Mouse (Mus musculus) hindbrain, postnatal 0 days (tissue): ENCODE measurements around the gene Tecta. TPM values are rescaled to one million over a fixed set of nuclear protein-coding genes. Genes with fewer than 3 reads are reported as not detected.
A peak's percentile ranks its signal among the peaks of the same experiment; 100 is the strongest.

ENCODE experiments used
- ATAC-seq: fragments of 200-750 bp; cut with Nextera tagmentation; 2 replicates; pipeline ENCODE4 v1.8.0; 2017; ENCODE audit warnings: mild to moderate bottlenecking, moderate TSS enrichment, moderate library complexity
- DNase-seq: peaks from one replicate; pipeline ENCODE4 v3.0.0-alpha.2; 2015; ENCODE audit warnings: low spot score
- H3K27ac ChIP-seq: fragments of 300-500 bp; sonication (generic); 2 replicates; pipeline ENCODE4 v1.5.1; 2014; ENCODE audit warnings: mild to moderate bottlenecking
- H3K27me3 ChIP-seq: fragments of 300-500 bp; sonication (generic); 2 replicates; pipeline ENCODE4 v1.6.1; 2014; ENCODE audit warnings: low read length, mixed read lengths; ENCODE audit not compliant: insufficient read depth
- H3K36me3 ChIP-seq: fragments of 300-500 bp; sonication (generic); 2 replicates; pipeline ENCODE4 v1.6.1; 2014; ENCODE audit warnings: low read length, mixed read lengths; ENCODE audit not compliant: insufficient read depth
- H3K4me1 ChIP-seq: fragments of 300-500 bp; sonication (generic); 2 replicates; pipeline ENCODE4 v1.6.1; 2014; ENCODE audit warnings: antibody characterized with exemption, low read length, mixed read lengths; ENCODE audit not compliant: insufficient read depth
- H3K4me2 ChIP-seq: fragments of 300-500 bp; sonication (generic); 2 replicates; pipeline ENCODE4 v1.6.1; 2014; ENCODE audit warnings: low read depth, mild to moderate bottlenecking, low read length, moderate library complexity, mixed read lengths
- H3K4me3 ChIP-seq: fragments of 300-500 bp; sonication (generic); 2 replicates; pipeline ENCODE4 v1.5.1; 2014; ENCODE audit warnings: low read length
- H3K9ac ChIP-seq: fragments of 300-500 bp; sonication (generic); replicated peaks from 2 replicates; pipeline ENCODE4 v1.6.1; 2014; ENCODE audit warnings: mild to moderate bottlenecking, low read length, moderate library complexity, mixed read lengths
- H3K9me3 ChIP-seq: fragments of 300-500 bp; sonication (generic); 2 replicates; pipeline ENCODE4 v1.6.1; 2016; ENCODE audit warnings: low read length, mixed read lengths
- CTCF ChIP-seq: IDR thresholded peaks from 2 replicates; pipeline ENCODE4 v1.5.1; 2016; ENCODE audit warnings: antibody characterized with exemption, control low read depth, low read depth
- WGBS: fragments of 180-500 bp; shearing (Covaris S2); extraction: QIAGEN DNeasy Blood & Tissue Kit; methylation state at CpG from one replicate; pipeline ENCODE4 v1.1.7; 2014; 5-methylcytosine and 5-hydroxymethylcytosine counted together
- polyA plus RNA-seq: library from polyadenylated mRNA; unstranded; fragments of >200 nt; fragmentation: Nextera tagmentation; extraction: Ambion mirVana; gene quantifications from 2 replicates; pipeline ENCODE4 v1.2.1, GENCODE M21; 2015
- total RNA-seq: library from RNA; depleted of rRNA; stranded (reverse); fragments of >200 nt; gene quantifications from 2 replicates; pipeline ENCODE4 v1.2.3, GENCODE M21; 2014

Gene Tecta
- total and polyA plus RNA-seq, 2 experiments from 2014 or later: 0.16 to 0.43 TPM

GRCm38 (mm10) chr9:42317337-42317736 is 82.4 kb downstream of the Tecta start:
- TF ChIP-seq CTCF: peak; percentile 32
- H3K9me3 ChIP-seq: no peaks in the 10 kb centered on the region
- H3K27me3 ChIP-seq: no peaks in the 10 kb centered on the region
- H3K4me1 ChIP-seq: no peaks in the 10 kb centered on the region
- H3K27ac ChIP-seq: no peak overlapping the region
- H3K9ac ChIP-seq: no peak overlapping the region
- no peak overlapping the region for H3K4me2 ChIP-seq
- DNase-seq (no peak), ATAC-seq (no peak)
- no peak overlapping the region for H3K4me3 ChIP-seq
- 68% methylated on average over 3 of the region's 3 CpGs for WGBS
- no peaks in the 10 kb centered on the region for H3K36me3 ChIP-seq

DNA sequence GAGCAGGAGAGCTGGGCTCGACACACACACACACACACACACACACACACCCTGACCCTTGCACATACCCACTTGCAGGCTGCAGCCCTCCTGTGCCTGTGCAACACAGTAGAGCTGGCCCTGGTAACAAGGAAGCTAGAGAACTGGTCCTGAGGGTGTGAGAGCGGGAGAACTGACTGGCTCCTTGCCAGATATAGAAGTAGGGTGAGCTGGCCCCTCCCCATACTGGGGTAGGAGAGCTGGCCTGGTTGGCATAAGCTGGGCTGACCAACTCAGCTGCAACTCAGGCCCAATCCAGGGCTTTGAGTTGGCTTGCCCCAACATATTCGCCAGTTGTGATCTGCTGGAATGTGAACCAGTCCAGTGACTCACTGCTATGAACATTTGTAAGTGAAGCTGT is 83.9 kb downstream of the Tecta start:
- DNase-seq (no peak), ATAC-seq (no peak)
- Histone ChIP-seq H3K4me2 (no peak overlapping the region), H3K9ac (no peak overlapping the region), H3K9me3 (no peaks in the 10 kb centered on the region), H3K27ac (no peak overlapping the region), H3K27me3 (no peaks in the 10 kb centered on the region), H3K36me3 (no peaks in the 10 kb centered on the region), H3K4me3 (no peak overlapping the region), H3K4me1 (no peaks in the 10 kb centered on the region)
- WGBS: 70% methylated on average over 3 of the region's 3 CpGs
- TF ChIP-seq CTCF: no peak

- DNase-seq (peak; percentile 45), ATAC-seq (no peak)
- TF ChIP-seq CTCF: no peak
- H3K9me3 ChIP-seq: no peaks in the 10 kb centered on the region
- H3K27ac ChIP-seq: no peak overlapping the region
- H3K4me3 ChIP-seq: no peak overlapping the region
- no peaks in the 10 kb centered on the region for H3K4me1 ChIP-seq
- 70% methylated on average over 4 of the region's 4 CpGs for WGBS
- H3K4me2 ChIP-seq: no peak overlapping the region
- H3K27me3 ChIP-seq: no peaks in the 10 kb centered on the region
- H3K9ac ChIP-seq: no peak overlapping the region
- no peaks in the 10 kb centered on the region for H3K36me3 ChIP-seq
These were observed 84.8 kb downstream of the Tecta start for GRCm38 (mm10) chr9:42314959-42315358.

DNA sequence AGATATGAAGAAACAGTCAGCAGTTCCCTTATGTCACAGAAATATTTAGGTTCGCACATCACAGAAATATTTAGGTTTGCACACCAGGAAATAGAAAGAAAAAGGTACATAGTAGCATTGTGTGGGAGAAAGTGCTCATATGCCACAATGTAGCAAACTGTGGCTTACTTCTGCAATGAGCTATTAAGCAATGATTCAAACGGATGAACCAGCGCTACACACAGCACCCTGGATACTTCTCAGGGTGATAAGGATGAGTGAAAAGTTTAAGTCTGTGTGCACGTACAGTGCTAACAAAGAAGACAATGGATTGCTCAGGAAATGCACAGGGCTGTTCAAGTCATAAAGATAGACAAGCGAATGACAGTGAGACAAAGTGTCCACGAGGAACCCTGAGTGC is 85.3 kb downstream of the Tecta start:
- Histone ChIP-seq H3K9ac (no peak overlapping the region), H3K9me3 (no peaks in the 10 kb centered on the region), H3K36me3 (no peaks in the 10 kb centered on the region), H3K4me3 (no peak overlapping the region), H3K27ac (no peak overlapping the region), H3K4me1 (no peaks in the 10 kb centered on the region), H3K4me2 (no peak overlapping the region), H3K27me3 (no peaks in the 10 kb centered on the region)
- no peak for DNase-seq
- TF ChIP-seq CTCF: no peak
- no peak for ATAC-seq
- 79% methylated on average over 6 of the region's 6 CpGs for WGBS

DNA sequence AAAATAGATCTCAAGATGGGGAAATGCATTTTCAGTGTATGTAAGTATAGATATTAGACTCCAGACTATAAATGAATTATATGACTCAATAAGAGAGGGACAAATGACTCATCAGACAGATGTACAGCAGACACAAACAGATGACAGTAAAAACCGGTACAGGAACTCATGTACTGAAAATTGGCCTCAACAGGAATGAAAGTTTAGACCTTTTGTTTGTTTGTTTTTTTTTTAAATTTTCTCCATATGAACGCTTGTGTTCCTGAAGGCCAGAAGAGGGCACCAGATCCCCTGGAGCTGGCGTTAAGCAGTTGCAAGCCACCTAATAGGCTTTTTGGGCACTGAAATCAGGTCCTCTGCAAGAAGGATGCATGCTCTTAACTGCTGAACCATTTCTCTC is 85.9 kb downstream of the Tecta start:
- Histone ChIP-seq H3K4me1 (no peaks in the 10 kb centered on the region), H3K4me3 (no peak overlapping the region), H3K27ac (no peak overlapping the region), H3K9me3 (no peaks in the 10 kb centered on the region), H3K9ac (no peak overlapping the region), H3K4me2 (no peak overlapping the region), H3K27me3 (no peaks in the 10 kb centered on the region), H3K36me3 (no peaks in the 10 kb centered on the region)
- ATAC-seq: no peak
- TF ChIP-seq CTCF: peak; percentile 72
- WGBS: 18% methylated on average over 3 of the region's 3 CpGs
- DNase-seq: peak; percentile 70

- Histone ChIP-seq H3K4me3 (no peak overlapping the region), H3K27me3 (no peaks in the 10 kb centered on the region), H3K4me2 (no peak overlapping the region), H3K4me1 (no peaks in the 10 kb centered on the region), H3K9me3 (no peaks in the 10 kb centered on the region), H3K27ac (no peak overlapping the region), H3K9ac (no peak overlapping the region), H3K36me3 (no peaks in the 10 kb centered on the region)
- ATAC-seq (no peak), DNase-seq (no peak)
- no peak for TF ChIP-seq CTCF
- WGBS: 93% methylated on average over 3 of the region's 3 CpGs
These were observed 88.4 kb downstream of the Tecta start for GRCm38 (mm10) chr9:42311311-42311710.

DNA sequence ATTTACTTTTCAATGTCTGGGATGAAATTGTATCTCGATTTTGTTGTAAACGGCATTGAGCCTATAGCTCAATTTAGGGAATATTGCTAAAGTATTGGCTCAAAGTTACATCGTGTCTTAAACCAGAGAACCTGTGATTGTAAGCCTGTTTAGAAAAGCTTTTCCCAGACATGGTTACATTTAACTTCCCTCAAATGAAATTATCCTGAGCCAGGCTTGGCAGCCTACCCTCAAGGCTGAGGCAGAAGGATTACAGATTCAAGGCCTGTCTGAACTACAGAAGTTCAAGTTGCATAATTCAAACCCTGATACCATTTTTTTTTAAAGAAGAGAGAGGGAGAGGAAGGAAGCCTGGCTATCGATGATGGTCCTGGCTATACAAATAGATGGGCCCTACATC is 95.8 kb downstream of the Tecta start:
- H3K4me2 ChIP-seq: no peak overlapping the region
- no peak overlapping the region for H3K4me3 ChIP-seq
- 90% methylated on average over 4 of the region's 4 CpGs for WGBS
- ATAC-seq (no peak), DNase-seq (no peak)
- no peaks in the 10 kb centered on the region for H3K9me3 ChIP-seq
- no peaks in the 10 kb centered on the region for H3K4me1 ChIP-seq
- TF ChIP-seq CTCF: no peak
- H3K27me3 ChIP-seq: no peaks in the 10 kb centered on the region
- H3K36me3 ChIP-seq: no peaks in the 10 kb centered on the region
- H3K9ac ChIP-seq: no peak overlapping the region
- H3K27ac ChIP-seq: no peak overlapping the region
